Mouse (Mus musculus): ENCODE data around the gene Malrd1. TPM values are rescaled to one million over a fixed set of nuclear protein-coding genes. Genes with fewer than 3 reads are reported as not detected.

The Malrd1 gene
- polyA plus RNA-seq, 1 experiment from 2014 or later = 0.01 TPM

DNA sequence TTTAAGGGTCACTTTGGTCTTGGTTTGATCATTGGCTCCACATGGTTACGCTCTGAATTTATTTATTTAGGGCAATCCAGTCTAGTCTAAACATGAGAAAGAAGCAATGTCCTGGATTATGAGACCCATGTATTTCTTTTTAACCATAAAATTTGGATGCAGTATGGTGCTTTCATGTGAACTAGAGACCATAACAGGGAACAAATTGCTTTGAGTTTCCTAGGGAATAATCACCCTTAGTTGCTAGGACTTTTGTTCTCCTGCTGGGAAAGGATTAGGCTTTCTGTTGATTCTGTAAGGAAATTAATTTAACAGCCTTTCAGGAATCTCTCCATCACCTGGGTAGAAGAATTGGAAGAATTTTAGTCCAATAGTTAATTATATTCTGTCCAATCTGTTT, 130.1 kb downstream of the Malrd1 start:
- Histone ChIP-seq H3K27me3 (ENCODE audit: control insufficient read depth, insufficient read depth, low read length) (no peaks in the 10 kb centered on the region), H3K9me3 (ENCODE audit: control insufficient read depth, low read length) (no peaks in the 10 kb centered on the region), H3K4me2 (replicated peaks; ENCODE audit: low read depth) (no peak overlapping the region), H3K36me3 (ENCODE audit: control insufficient read depth, insufficient read depth, low read length) (no peaks in the 10 kb centered on the region), H3K9ac (ENCODE audit: low read length) (no peak overlapping the region), H3K4me1 (replicated peaks; ENCODE audit: control insufficient read depth, insufficient read depth) (no peaks in the 10 kb centered on the region), H3K4me3 (ENCODE audit: low read depth, low read length) (no peak overlapping the region), H3K27ac (replicated peaks) (no peak overlapping the region)
- WGBS = 66% methylated on average over 1 of the region's 1 CpGs
- ATAC-seq (ENCODE audit: low FRiP score, low TSS enrichment) (no peak), DNase-seq (ENCODE audit: low spot score) (no peak)
- TF ChIP-seq EP300 (optimal IDR thresholded peaks at IDR 0.05) = no peak
- no peak for TF ChIP-seq CTCF (IDR thresholded peaks at IDR 0.05; ENCODE audit: low read depth)

DNA sequence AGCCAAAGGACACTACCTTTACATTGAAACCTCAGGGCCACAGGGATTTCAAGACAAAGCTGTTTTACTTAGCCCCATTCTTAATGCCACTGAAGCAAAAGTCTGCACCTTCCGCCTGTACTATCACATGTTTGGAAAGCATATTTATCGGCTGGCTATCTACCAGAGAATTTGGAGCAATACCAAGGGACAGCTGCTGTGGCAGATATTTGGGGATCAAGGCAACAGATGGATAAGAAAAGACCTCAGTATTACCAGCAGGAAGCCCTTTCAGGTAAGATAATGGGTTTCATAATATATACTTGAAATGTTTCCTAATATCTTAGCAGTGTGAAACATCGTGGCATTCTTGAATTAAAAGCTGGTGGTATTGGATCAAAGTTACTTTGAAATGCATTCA, 176.7 kb downstream of the Malrd1 start:
- no peaks in the 10 kb centered on the region for H3K36me3 ChIP-seq (ENCODE audit: control insufficient read depth, insufficient read depth, low read length)
- no peaks in the 10 kb centered on the region for H3K9me3 ChIP-seq (ENCODE audit: control insufficient read depth, low read length)
- DNase-seq (ENCODE audit: low spot score) (no peak), ATAC-seq (ENCODE audit: low FRiP score, low TSS enrichment) (no peak)
- 68% methylated on average over 3 of the region's 3 CpGs for WGBS
- H3K27ac ChIP-seq (replicated peaks) = no peak overlapping the region
- H3K4me3 ChIP-seq (ENCODE audit: low read depth, low read length) = no peak overlapping the region
- TF ChIP-seq CTCF (IDR thresholded peaks at IDR 0.05; ENCODE audit: low read depth) (no peak), EP300 (optimal IDR thresholded peaks at IDR 0.05) (no peak)
- H3K4me2 ChIP-seq (replicated peaks; ENCODE audit: low read depth) = no peak overlapping the region
- no peak overlapping the region for H3K9ac ChIP-seq (ENCODE audit: low read length)
- H3K4me1 ChIP-seq (replicated peaks; ENCODE audit: control insufficient read depth, insufficient read depth) = no peaks in the 10 kb centered on the region
- no peaks in the 10 kb centered on the region for H3K27me3 ChIP-seq (ENCODE audit: control insufficient read depth, insufficient read depth, low read length)

DNA sequence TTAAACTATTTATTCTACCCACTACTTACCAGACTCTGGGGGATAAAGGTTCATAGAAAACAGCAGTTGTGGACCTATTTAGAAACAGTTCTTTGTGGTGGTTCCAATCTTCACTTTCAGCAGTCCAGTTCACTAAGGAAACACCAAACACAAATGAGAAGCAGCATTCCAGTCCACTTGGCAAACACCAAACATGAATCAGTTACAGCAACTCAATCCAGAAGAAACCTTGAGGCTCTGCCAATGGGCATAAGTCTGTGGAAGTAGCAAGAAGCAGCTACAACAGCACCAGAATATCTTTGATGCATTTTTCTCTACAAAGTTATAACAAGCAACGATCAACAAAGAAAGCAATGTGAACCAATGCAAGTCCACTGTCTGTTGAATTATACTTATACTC, 214.7 kb downstream of the Malrd1 start:
- ATAC-seq (ENCODE audit: low FRiP score, low TSS enrichment) = no peak

DNA sequence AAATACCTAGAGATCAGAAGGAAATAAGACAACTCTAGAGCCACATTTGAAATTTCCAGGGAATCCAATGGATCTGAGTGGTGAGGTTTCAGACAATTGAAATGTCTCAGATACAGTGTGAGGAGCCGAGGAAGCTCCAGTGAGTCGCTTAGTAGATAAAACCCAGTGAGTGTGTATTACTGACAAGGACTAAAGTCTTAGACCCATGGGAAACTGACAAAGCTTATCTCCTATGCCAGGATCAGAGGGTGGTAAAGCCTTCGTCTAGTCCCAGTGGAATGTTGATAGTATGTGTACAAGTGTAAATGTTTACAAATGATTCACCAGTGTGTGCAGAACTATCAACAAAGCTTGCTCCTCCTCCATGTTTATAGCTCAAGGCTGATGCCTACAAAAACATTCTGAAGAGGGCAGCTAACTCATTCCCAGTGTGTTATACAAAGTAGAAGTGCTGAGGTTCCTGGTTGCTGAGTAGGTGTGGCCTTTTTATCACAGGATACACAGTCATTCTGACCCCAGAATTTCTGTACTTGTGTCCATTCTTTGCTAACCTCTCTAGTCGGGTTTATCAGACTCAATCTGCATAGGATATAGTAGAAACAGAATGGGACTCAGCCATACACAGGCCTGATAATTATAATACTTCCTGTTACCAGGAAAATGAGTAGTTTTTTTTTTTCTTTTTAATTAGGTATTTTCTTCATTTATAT, 218.9 kb downstream of the Malrd1 start:
- no peaks in the 10 kb centered on the region for H3K27me3 ChIP-seq (ENCODE audit: control insufficient read depth, insufficient read depth, low read length)
- no peak overlapping the region for H3K27ac ChIP-seq (replicated peaks)
- H3K9me3 ChIP-seq (ENCODE audit: control insufficient read depth, low read length) = no peaks in the 10 kb centered on the region
- no peaks in the 10 kb centered on the region for H3K36me3 ChIP-seq (ENCODE audit: control insufficient read depth, insufficient read depth, low read length)
- no peak for ATAC-seq (ENCODE audit: low FRiP score, low TSS enrichment)
- H3K9ac ChIP-seq (ENCODE audit: low read length) = no peak overlapping the region
- H3K4me3 ChIP-seq (ENCODE audit: low read depth, low read length) = no peak overlapping the region
- TF ChIP-seq CTCF (IDR thresholded peaks at IDR 0.05; ENCODE audit: low read depth) (no peak), EP300 (optimal IDR thresholded peaks at IDR 0.05) (no peak)
- DNase-seq (ENCODE audit: low spot score) = no peak
- WGBS = 45% methylated on average over 4 of the region's 4 CpGs
- no peaks in the 10 kb centered on the region for H3K4me1 ChIP-seq (replicated peaks; ENCODE audit: control insufficient read depth, insufficient read depth)
- H3K4me2 ChIP-seq (replicated peaks; ENCODE audit: low read depth) = no peak overlapping the region

More for the DNA sequence above, 214.7 kb downstream of the Malrd1 start:
- Histone ChIP-seq H3K27ac (replicated peaks) (no peak overlapping the region), H3K4me3 (ENCODE audit: low read depth, low read length) (no peak overlapping the region), H3K4me2 (replicated peaks; ENCODE audit: low read depth) (no peak overlapping the region), H3K27me3 (ENCODE audit: control insufficient read depth, insufficient read depth, low read length) (no peaks in the 10 kb centered on the region), H3K9ac (ENCODE audit: low read length) (no peak overlapping the region), H3K4me1 (replicated peaks; ENCODE audit: control insufficient read depth, insufficient read depth) (no peaks in the 10 kb centered on the region), H3K9me3 (ENCODE audit: control insufficient read depth, low read length) (no peaks in the 10 kb centered on the region), H3K36me3 (ENCODE audit: control insufficient read depth, insufficient read depth, low read length) (no peaks in the 10 kb centered on the region)
- DNase-seq (ENCODE audit: low spot score) = no peak
- TF ChIP-seq EP300 (optimal IDR thresholded peaks at IDR 0.05) (no peak), CTCF (IDR thresholded peaks at IDR 0.05; ENCODE audit: low read depth) (no peak)
- 87% methylated on average over 1 of the region's 1 CpGs for WGBS

DNA sequence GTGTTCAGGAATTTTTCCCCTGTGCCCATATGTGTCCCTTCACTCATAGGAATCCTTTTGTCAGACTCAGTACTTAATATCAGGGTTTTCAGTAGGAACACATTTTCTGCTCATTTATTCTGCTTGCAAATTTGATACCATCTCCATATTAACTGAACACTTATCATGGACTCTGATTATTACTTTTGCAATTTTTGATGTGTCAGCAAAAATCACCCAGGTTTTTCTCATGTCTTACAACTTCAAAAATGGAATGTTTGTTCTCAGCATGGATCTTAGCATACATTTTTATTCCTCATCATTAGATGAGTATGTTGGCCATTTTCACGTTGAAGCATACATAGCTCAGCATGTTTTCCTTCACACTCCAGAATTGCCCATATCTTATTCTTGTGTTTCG, 258.5 kb downstream of the Malrd1 start:
- Histone ChIP-seq H3K27me3 (ENCODE audit: control insufficient read depth, insufficient read depth, low read length) (no peaks in the 10 kb centered on the region), H3K27ac (replicated peaks) (no peak overlapping the region), H3K4me2 (replicated peaks; ENCODE audit: low read depth) (no peak overlapping the region), H3K9ac (ENCODE audit: low read length) (no peak overlapping the region), H3K4me3 (ENCODE audit: low read depth, low read length) (no peak overlapping the region), H3K36me3 (ENCODE audit: control insufficient read depth, insufficient read depth, low read length) (no peaks in the 10 kb centered on the region), H3K9me3 (ENCODE audit: control insufficient read depth, low read length) (no peaks in the 10 kb centered on the region), H3K4me1 (replicated peaks; ENCODE audit: control insufficient read depth, insufficient read depth) (no peaks in the 10 kb centered on the region)
- TF ChIP-seq CTCF (IDR thresholded peaks at IDR 0.05; ENCODE audit: low read depth) (no peak), EP300 (optimal IDR thresholded peaks at IDR 0.05) (no peak)
- 80% methylated on average over 2 of the region's 2 CpGs for WGBS
- no peak for DNase-seq (ENCODE audit: low spot score)
- ATAC-seq (ENCODE audit: low FRiP score, low TSS enrichment) = no peak

DNA sequence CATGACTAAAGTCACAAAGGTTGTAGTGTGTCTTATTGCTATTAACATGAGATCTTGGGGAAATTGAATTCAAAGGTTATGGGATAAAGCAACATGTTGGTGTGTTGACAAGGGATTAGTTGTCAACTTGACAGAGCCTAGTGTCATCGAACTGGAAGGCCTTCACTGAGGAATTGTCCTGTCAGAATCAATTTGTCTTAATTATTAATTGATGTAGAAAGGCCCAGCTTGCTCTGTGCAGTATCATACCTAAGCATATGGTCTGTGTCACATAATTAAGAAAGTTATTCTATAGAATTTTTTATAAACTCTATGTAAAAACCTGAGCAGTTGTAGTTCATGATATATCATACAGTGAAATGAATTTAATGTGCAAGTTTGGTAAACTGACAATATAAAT, 289.4 kb downstream of the Malrd1 start:
- Histone ChIP-seq H3K36me3 (ENCODE audit: control insufficient read depth, insufficient read depth, low read length) (no peaks in the 10 kb centered on the region), H3K9me3 (ENCODE audit: control insufficient read depth, low read length) (no peaks in the 10 kb centered on the region), H3K27ac (replicated peaks) (no peak overlapping the region), H3K4me2 (replicated peaks; ENCODE audit: low read depth) (no peak overlapping the region), H3K27me3 (ENCODE audit: control insufficient read depth, insufficient read depth, low read length) (no peaks in the 10 kb centered on the region), H3K4me1 (replicated peaks; ENCODE audit: control insufficient read depth, insufficient read depth) (no peaks in the 10 kb centered on the region), H3K9ac (ENCODE audit: low read length) (no peak overlapping the region), H3K4me3 (ENCODE audit: low read depth, low read length) (no peak overlapping the region)
- DNase-seq (ENCODE audit: low spot score) = no peak
- WGBS = 53% methylated on average over 1 of the region's 1 CpGs
- ATAC-seq (ENCODE audit: low FRiP score, low TSS enrichment) = no peak
- TF ChIP-seq EP300 (optimal IDR thresholded peaks at IDR 0.05) (no peak), CTCF (IDR thresholded peaks at IDR 0.05; ENCODE audit: low read depth) (no peak)
